Mouse (Mus musculus) frontal cortex, adult (tissue): ENCODE measurements around the gene Hus1.
A peak's percentile ranks its signal among the peaks of the same experiment; 100 is the strongest.

ENCODE experiments used
- ATAC-seq: cut with Nextera tagmentation; 2 replicates; pipeline ENCODE4 v1.9.2; 2017; ENCODE audit warnings: mild to moderate bottlenecking, moderate library complexity, mixed read lengths; ENCODE audit not compliant: low TSS enrichment

Hus1 gene

DNA sequence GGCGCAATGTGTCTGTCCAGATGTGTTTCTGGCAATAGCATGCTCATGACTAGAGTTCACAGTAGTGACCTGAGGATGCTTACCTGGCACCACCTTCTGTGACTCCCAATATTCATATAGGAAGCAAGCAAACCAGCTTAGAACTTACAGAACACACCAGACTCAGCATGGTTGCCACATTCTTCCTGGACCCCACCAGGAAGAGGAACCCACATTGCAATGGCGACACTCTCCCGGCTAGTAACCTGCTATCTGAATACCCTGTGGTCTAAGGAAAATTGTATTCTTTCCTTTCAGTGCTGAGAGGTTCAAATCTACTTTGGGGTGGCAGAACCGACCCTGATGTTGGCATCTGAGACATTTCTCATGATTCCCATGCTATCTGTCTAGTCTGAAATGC is 32.8 kb downstream of the Hus1 start:
- no peak for ATAC-seq

DNA sequence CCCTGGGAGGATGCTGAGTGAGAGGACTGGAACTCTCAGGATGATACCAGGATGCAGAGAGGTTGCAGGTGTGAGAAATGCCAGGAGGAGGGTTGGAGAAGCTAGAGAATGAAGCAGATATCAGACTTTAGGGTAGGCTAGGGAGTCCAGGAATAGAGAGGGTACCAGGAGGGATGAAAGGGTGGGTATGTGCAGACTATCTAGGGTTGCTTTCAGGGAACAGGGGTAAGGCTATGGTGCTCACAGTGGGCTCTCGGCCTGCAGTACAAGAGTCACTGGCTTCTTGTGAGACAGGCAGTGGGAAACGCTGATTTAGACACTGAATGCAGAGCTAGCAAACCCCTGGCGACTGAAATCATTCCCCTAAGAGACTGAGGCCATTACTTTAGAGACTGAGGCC is 37.8 kb downstream of the Hus1 start, which contains the start of gene Pkd1l1:
Gene Pkd1l1, minus strand, starts transcription at position 101 of the 400 bp plus-strand sequence.
- no peak for ATAC-seq

DNA sequence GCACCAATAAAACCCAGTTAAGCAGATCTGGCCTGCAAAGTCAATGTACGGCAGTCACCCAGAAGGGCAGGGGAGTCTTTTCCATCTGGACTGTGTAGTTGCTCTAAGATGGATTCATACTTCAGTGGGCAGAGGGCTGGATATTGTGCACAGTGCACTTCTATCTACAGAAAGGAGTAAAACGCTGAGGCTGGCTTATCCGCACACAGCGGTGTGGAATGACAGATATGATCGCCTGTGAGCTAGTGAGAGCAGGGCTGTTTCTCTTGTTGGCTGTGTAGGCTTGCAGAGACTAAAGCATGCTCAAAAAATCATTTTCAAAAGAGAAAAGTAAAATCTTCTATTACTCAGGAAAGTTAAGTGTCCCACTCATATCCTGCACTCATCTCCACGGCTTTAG is 38.9 kb downstream of the Hus1 start:
- no peak for ATAC-seq

- no peak for ATAC-seq
Measured at GRCm38 (mm10) chr11:8970509-8970908, 40.5 kb downstream of the Hus1 start.

DNA sequence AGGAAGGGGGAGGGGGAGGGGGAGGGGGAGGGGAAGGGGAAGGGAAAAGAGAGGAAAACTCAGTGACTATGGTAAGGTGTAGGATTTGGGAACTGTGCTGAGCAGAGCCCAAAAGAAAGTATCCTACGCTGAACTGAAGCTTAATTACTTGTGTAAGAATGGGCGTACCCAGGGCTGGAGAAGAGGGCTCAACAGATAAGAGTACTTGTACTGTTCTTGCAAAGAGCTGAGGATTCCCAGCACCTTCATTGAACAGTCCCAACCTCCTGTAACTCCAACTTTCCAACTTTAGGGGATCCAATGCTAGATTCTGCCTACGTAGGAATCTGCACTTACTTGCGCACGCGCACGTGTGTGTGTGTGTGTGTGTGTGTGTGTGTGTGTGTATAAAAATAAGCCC is 42.9 kb downstream of the Hus1 start:
- ATAC-seq = no peak

- ATAC-seq = peak; percentile 77
Measured at GRCm38 (mm10) chr11:8958572-8958971, 52.4 kb downstream of the Hus1 start.

DNA sequence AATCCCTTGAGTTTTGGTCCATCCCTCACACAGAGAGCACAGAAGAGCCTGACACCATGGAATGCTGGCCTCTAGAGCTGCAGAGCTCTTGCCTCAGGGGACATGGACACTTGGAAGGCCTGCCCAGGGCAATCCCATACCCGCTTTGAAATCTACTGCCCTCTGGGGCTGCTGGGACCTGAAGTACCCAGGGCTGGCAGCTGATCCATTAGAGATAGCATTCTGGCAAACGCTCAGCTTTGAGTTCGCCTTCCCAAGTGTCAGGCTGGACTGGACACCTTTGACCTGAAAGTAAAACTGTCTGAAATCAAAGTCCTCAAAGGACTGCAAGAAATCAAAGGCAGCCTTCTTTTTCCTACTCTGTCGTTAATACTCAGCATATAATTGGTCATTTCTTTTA is 52.9 kb downstream of the Hus1 start:
- ATAC-seq = no peak

- ATAC-seq = no peak
Measured at GRCm38 (mm10) chr11:8957023-8957422, 54.0 kb downstream of the Hus1 start.

- ATAC-seq = peak; percentile 69; the same call in 1 of the 2 replicates
Measured at GRCm38 (mm10) chr11:8955678-8956077, 55.3 kb downstream of the Hus1 start.

GRCm38 (mm10) chr11:8949765-8950430 is 61.1 kb downstream of the Hus1 start:
- peak; percentile 80 for ATAC-seq

GRCm38 (mm10) chr11:8948871-8949270 is 62.1 kb downstream of the Hus1 start:
- ATAC-seq = no peak

DNA sequence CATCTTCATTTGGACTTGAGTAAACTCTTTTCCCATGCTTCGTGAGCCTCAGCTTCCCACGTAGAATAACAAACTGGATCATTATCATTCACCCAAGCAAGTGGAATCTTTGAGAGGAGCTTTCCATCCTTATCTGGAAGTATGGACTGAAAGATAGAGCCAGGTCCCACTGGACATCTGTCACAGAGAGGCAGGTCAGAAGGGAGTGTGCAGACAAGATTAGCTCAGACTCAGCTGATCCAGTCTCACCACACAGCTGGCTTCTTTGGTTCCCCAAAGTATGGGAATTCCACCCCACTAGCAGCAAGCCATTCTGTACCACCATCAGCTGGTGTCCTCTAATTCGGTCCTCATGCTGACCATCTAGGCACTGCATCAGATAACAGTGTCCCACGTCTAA is 66.9 kb downstream of the Hus1 start:
- no peak for ATAC-seq
